Mouse (Mus musculus) cerebellum, adult 9-11 months (tissue): ENCODE data around the gene Tmem143.
"Not testable (repeated sequence)": the region's sequence is repeated elsewhere in the genome, so short reads cannot be mapped to it uniquely, and the experiment has no call there.

Source experiments
- DNase-seq: peaks from one replicate; pipeline ENCODE4 v3.0.0; 2022

Tmem143 gene

DNA sequence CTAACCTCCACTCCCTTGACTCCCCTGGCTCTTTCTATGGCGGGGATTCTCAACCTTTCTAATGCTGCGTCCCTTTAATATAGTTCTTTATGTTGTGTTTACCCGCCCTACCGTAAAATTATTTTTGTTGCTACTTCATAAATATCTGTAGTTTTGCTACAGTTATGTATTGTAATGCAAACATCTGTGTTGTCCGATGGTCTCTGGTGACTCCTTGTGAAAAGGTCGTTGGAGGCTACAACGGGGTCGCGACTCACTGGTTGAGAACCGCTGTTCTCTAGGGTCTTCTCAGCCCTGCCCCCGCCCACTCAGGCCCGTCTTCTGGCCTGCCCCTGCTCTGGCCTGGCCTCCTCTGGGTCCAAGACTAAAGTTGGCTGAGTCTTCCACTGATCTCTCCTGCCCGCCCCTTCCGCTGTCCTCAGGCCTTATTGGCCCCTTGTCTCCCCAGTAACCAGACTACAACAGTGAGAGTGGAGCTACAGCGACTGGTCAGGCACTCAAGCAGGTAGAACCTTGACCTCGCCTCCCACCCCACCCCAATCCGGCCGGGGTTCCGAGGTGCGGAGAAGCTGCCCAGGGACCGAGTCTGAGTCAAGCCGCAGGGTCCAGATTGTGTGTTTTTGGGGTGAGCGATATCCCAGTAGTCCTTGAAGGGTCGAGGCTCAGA is 27.2 kb downstream of the Tmem143 start, which contains the start of gene Ccdc114:
TSS of gene Ccdc114 (plus strand) at position 311 of the 667 bp plus-strand sequence.
- peak; percentile 43 for DNase-seq

DNA sequence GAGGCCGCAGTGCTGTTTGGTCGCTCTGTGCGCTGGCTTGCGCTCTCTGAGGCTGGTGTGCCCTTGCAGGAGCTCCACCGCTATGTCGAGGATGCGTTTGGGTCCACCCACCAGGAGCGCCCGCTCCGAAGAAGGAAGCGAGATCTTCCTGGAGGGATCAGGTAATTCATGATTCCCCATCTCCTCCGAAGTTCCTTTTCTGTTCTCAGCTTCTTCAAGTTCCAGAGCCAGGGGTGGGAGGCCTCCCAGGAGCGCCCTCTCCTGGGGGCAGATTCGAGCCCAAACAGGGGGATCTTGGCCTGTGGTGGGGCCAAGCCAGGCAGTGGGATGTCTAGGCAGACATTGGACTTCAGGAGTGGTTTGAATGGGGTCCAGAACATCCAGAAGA is 27.7 kb downstream of the Tmem143 start:
- DNase-seq: peak; percentile 24

DNA sequence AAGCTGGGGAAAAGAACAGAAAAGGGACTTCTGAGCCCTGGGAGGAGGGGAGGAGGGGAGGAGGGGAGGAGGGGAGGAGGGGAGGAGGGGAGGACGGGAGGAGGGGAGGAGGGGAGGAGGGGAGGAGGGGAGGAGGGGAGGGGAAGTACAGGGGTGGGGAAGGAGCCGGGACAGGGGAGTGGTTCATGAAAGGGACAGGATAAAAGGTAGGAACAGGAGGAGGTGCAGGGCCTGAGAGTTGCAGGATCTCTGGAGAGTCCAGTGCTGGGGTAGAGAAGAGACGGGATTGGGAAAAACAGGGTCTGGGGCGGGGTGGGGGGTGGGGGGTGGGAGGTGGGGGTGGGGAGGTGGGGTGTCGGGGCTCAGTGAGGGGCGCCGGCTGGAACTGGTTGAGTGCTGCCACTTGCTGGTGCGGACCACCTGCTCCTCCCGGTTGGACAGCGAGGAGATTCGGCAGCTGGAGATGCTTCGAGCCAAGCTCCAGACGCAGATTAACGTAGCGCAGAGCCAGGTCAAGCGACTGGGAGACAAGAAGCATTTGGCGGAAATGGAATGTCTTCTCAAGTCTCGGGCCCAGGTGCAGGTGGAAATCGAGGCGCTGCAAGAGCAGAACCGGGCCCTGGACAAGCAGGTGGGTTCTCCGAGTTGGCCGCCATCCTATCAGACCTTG is 32.0 kb downstream of the Tmem143 start:
- DNase-seq: no peak

GRCm38 (mm10) chr7:45929688-45930087 is 32.9 kb downstream of the Tmem143 start:
- DNase-seq: no peak

- not testable (repeated sequence) for DNase-seq
Measured at GRCm38 (mm10) chr7:45933766-45934165, 37.0 kb downstream of the Tmem143 start.

- peak; percentile 28 for DNase-seq
Measured at GRCm38 (mm10) chr7:45935114-45935513, 38.4 kb downstream of the Tmem143 start.

DNA sequence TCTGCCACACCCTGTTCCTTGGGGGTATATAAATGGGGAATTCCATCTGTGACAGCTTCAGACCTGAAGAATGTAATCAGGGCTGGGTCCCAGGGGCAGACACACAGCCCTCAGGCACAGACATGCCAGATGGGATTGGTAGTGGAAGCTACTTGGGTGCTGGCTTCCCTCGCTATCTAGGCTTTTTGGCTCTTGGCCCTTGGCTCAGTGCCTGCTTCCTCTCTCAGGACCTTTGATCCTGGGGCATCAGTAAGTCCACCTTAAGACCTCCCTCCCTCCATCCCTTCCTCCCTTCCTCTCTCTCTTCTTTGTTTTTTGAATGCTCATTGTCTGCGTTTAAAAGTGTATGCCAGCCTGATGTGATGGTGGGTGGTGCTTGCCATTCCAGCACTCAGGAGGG is 43.1 kb downstream of the Tmem143 start:
- no peak for DNase-seq

GRCm38 (mm10) chr7:45941986-45942385 is 45.2 kb downstream of the Tmem143 start:
- no peak for DNase-seq

- not testable (repeated sequence) for DNase-seq
Measured at GRCm38 (mm10) chr7:45943280-45943679, 46.5 kb downstream of the Tmem143 start.

- no peak for DNase-seq
Measured at GRCm38 (mm10) chr7:45949061-45949460, 52.3 kb downstream of the Tmem143 start.

DNA sequence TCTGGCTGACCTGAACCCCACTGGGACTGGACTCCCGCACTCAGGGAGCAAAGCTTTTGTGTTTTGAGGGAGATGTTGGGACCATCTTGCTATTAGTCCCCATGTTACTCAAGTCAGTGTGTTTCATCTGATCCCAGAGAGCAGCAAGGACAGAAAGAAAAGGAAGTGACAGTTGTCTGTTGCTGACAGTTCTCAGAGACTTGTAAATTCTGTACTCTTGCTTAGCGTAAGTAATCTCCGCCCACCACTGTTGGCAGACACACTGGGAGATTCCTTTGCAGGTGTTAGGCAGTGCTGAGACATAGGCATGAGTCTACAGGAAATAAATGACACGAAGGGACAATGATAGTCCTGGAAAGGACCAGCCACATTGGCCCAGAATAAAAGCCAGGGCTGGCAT is 59.9 kb downstream of the Tmem143 start:
- DNase-seq: no peak
